Mouse (Mus musculus) bone marrow, adult 2 months (tissue): Measurements from ENCODE around the gene Iqsec1. TPM values are rescaled to one million over a fixed set of nuclear protein-coding genes. Genes with fewer than 3 reads are reported as not detected.

ENCODE experiments used
- H3K27ac ChIP-seq: fragments of 200-500 bp; 2 replicates; pipeline ENCODE4 v1.5.1; 2012; ENCODE audit warnings: low read depth, mild to moderate bottlenecking, control low read depth, inconsistent platforms, low read length; ENCODE audit not compliant: control insufficient read depth, poor library complexity, insufficient read depth
- H3K4me1 ChIP-seq: fragments of 200-500 bp; 2 replicates; pipeline ENCODE4 v1.6.1; 2011; ENCODE audit warnings: low read length; ENCODE audit not compliant: control insufficient read depth, insufficient read depth
- H3K4me3 ChIP-seq: fragments of 200-500 bp; replicated peaks from 2 replicates; pipeline ENCODE3; 2011; ENCODE audit warnings: mild to moderate bottlenecking, low read depth, low read length, control low read depth; ENCODE audit not compliant: control insufficient read depth
- CTCF ChIP-seq: fragments of 200-500 bp; IDR thresholded peaks from 2 replicates; pipeline ENCODE4 v1.5.1; 2011; ENCODE audit warnings: low read length, control low read depth; ENCODE audit not compliant: control insufficient read depth, insufficient read depth
- POLR2A ChIP-seq: fragments of 200-500 bp; IDR thresholded peaks from 2 replicates; pipeline ENCODE4 v1.6.1; 2011; ENCODE audit warnings: low read depth, mild to moderate bottlenecking, control low read depth, low read length, borderline replicate concordance; ENCODE audit not compliant: control insufficient read depth
- WGBS: fragments of 180-500 bp; shearing (Covaris S2); methylation state at CpG from one replicate; pipeline ENCODE4 v1.1.7; 2018; 5-methylcytosine and 5-hydroxymethylcytosine counted together
- polyA plus RNA-seq: library from polyadenylated mRNA; stranded (reverse); fragments of >200 nt; gene quantifications from 2 replicates; pipeline ENCODE4 v1.2.4, GENCODE M21; 2011; ENCODE audit warnings: low replicate concordance; ENCODE audit not compliant: missing spikeins, insufficient read depth, insufficient read length

The Iqsec1 gene
- polyA plus RNA-seq, 1 experiment = 81.1 TPM

DNA sequence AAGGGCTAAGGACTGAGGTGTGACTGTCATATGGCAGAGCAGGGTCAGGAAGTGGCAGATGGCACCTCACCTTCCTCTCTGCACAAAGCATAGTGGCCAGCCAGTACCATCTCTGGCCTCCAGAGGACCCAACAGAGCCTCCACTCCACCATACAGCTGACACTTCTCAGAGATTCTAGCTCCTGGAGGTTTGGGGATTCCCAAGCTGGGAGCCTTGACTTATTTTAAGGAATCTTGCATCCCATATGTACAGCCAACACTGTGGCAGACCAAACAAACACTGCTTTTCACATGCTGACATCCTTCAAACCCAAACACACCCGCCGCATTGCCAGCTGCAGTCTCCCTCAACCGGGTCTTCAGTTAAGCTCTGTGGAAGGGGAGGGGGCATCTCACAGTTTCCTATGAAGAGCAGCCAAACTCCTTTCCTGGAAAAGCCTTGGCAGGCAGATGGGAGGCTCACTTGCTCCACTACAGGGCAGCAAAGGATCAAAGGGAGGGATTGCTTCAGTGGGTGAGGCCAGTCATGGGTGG, 242.1 kb downstream of the Iqsec1 start:
- peaks cover 15% of the 10 kb centered on the region for H3K4me1 ChIP-seq
- H3K4me3 ChIP-seq = no peak overlapping the region
- no peak overlapping the region for H3K27ac ChIP-seq
- WGBS = 81% methylated on average over 3 of the region's 3 CpGs
- TF ChIP-seq POLR2A (no peak), CTCF (peak; percentile 28; the same call in 1 of the 2 replicates)

DNA sequence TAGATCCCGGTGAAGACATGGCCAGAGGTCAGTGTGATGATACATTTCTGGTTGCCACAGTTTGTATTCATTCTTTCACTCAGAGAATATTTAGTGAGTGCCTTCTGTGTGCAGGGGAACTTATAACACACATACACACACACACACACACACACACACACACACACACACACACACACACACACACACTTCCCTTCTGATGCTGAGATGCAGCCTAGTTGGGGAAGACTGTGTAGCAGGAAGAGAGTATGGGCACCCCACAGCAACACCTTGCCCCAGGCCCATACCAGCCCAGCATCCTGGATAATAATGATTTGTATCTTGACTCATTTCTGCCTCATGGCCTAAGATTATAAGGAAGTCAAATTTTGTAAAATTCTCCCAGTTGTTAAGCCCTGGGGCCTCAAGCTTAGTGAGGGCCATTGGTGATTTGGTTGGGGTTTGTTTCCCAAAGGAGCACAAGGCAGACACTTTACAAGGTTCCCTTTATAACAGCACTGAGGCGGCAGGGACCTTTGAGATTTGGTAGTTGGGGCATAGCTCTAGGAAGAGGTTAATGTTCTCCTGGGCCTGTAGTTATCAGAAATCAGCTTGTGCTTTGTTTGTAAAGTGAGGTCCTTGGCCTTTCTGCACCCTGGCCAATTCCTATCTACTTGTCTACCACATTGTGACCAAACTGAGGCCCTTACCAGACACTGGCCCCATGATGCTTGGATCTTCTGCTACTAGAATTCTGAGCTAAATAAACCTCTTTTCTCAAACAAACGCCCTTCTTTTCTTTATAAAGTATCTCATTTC, 242.9 kb downstream of the Iqsec1 start:
- H3K4me1 ChIP-seq = peaks cover 11% of the 10 kb centered on the region
- H3K4me3 ChIP-seq = no peak overlapping the region
- H3K27ac ChIP-seq = no peak overlapping the region
- TF ChIP-seq POLR2A (no peak), CTCF (no peak)
- WGBS = 74% methylated on average over 3 of the region's 3 CpGs

DNA sequence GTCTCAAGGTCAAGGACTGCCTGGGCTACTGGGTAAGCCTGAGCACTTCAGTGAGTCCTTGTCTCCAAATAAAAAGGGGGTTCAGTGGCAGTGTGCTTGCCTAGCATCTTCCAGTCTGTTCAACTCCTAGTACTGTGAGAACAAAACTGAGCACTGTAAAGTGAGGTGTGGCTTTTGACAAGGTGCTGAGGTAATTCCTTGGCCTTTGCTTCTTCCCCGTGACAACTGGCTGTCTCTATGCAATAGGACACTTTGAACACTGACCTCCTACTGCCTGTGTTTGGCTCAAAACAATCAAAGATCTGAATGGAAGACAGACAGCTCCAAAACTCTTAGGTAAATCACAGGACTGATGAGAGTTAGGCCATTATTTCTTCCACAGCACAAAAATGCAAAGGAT, 246.0 kb downstream of the Iqsec1 start:
- H3K4me1 ChIP-seq = peaks cover 11% of the 10 kb centered on the region
- no peak overlapping the region for H3K4me3 ChIP-seq
- H3K27ac ChIP-seq = no peak overlapping the region
- TF ChIP-seq CTCF (no peak), POLR2A (no peak)
- 67% methylated on average over 1 of the region's 1 CpGs for WGBS

DNA sequence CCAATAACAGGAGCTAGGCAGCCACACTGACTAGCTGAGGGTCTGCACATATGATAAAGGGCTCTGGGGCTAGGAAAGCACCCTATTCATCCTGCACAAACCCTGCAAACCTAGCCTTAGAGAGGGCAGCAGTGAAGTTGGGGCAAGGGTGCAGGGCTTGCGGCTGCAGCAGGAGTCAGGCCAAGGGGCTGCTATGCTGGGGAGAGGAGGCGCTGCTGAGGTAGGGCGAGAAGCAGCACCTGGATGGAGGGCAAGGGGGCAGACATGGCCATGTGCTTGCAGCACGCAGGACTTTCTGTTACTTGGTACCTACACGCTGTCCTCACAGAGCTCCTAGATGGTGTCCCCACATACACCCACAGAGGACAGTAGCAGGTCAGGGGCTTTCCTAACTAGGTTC, 246.8 kb downstream of the Iqsec1 start:
- Histone ChIP-seq H3K4me1 (peaks cover 12% of the 10 kb centered on the region), H3K27ac (no peak overlapping the region), H3K4me3 (no peak overlapping the region)
- no peak for TF ChIP-seq CTCF
- TF ChIP-seq POLR2A = no peak
- WGBS = 86% methylated on average over 5 of the region's 5 CpGs

DNA sequence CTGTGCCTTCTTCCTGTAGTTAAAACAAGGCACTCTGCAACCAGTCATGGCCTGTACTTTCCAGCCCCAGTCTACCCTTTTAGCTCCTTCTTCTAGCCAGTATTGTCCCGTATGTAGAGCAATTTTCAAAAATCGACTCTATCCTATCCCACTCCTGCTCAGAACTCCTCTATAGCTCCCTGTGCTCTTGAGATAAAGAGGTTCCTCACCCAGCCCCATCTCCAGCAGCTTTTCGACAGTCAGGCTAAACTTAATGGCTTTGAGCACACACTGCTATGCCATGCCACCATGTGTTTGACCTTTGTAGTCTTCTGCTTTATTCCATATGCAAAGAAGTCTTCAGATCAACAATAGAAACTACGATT, 247.4 kb downstream of the Iqsec1 start:
- peaks cover 12% of the 10 kb centered on the region for H3K4me1 ChIP-seq
- no peak overlapping the region; the same call in 1 of the 2 replicates for H3K27ac ChIP-seq
- TF ChIP-seq CTCF = no peak
- no peak for TF ChIP-seq POLR2A
- no peak overlapping the region for H3K4me3 ChIP-seq
- WGBS = 24% methylated on average over 4 of the region's 4 CpGs

DNA sequence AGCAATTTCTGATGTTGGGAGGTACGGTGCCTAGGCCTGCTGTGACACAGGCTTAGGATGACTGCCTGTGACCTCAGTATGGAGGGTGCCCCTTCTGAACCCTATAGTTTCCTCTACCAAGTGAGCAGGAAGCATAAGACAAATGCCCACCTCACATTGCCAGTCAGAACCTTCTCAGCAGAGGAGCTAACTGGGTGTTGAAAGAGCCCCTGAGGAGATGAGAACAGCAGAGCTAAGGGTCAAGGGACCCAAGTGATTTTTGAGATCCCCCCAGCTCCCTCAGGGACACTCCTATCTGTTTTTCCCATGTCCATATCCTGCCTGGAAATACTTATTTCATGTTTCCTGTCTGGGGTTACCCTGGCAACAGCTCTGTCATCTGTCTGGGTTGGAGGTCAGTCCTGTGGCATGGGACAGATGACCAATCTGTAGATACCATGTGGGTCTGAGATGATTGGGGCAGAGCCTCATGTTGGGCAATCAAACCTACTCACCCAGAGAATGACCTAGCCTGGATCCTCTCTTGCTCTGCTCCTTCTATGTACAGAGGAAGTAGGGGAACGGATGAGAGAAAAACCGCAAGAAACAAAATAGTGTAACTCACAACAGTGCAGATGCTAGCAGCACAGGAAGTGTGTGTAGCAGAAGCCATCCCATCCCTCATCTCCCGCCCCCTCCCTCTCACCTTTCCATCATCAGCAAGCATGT, 248.0 kb downstream of the Iqsec1 start:
- Histone ChIP-seq H3K4me3 (no peak overlapping the region), H3K27ac (peak overlapping the region; percentile 35), H3K4me1 (peaks cover 12% of the 10 kb centered on the region)
- WGBS = 17% methylated on average over 4 of the region's 4 CpGs
- TF ChIP-seq CTCF (no peak), POLR2A (no peak)

DNA sequence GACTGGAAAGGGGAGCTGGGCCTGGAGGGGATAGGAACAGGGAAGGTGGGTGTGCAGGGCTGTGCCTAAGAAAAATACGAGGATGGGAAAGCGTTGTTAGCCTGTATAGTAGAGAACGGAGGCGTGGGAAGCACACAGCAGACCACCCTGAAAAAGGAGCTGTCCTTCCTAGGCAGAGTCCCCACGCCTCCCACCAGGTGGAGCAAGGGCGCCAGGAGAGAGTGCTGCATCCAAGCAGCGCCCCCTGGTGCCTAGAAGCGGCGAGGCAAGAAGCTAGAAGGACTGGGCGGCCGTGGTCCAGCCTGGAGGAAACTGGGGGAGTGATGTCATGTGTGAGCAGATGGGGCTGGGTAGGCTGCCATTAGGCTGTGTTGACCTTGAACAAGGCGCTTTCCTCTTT, 251.1 kb downstream of the Iqsec1 start:
- TF ChIP-seq CTCF = peak; percentile 100
- no peak; the same call in 1 of the 2 replicates for TF ChIP-seq POLR2A
- H3K27ac ChIP-seq = no peak overlapping the region
- WGBS = 1% methylated on average over 12 of the region's 12 CpGs
- H3K4me3 ChIP-seq = no peak overlapping the region
- peaks cover 12% of the 10 kb centered on the region for H3K4me1 ChIP-seq

DNA sequence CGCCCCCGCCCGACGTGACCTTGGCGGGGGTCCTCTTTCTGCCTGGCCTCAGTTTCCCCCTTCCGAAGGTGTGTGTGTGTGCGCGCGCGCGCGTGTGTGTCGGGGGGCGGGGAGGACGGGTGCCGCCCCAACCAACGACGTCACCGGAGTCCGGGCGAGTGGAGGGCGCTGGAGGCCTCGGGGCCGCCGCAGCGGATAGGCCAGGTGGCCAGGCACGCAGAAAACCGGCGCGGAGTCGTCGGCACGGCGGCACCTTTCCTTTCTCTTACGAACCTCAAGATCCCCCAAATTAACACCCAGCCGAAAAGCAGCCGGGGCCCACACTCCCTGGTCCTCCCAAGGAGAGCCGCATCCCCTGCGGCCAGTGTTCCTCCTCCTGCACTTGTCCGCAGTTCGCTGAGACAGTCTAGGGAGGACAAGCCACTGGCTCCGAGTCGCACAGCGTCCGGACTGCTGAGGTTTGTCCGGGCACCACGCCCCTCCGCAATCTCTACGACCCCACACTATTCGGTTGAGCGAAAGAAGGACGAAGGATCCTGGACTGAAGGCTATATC, 251.7 kb downstream of the Iqsec1 start:
- peaks cover 11% of the 10 kb centered on the region for H3K4me1 ChIP-seq
- 3% methylated on average over 51 of the region's 52 CpGs for WGBS

More for the DNA sequence above, 251.7 kb downstream of the Iqsec1 start:
- TF ChIP-seq CTCF (no peak), POLR2A (no peak)
- H3K4me3 ChIP-seq = peak overlapping the region; percentile 43
- H3K27ac ChIP-seq = no peak overlapping the region; the same call in 1 of the 2 replicates
